Mouse (Mus musculus) CH12.LX (cell line): Measurements from ENCODE around the gene BC030499. TPM values are rescaled to one million over a fixed set of nuclear protein-coding genes. Genes with fewer than 3 reads are reported as not detected.

Experiments
- DNase-seq: peaks from one replicate; pipeline ENCODE4 v3.0.0-alpha.2; 2013; ENCODE audit errors: extremely low read depth
- H3K27ac ChIP-seq: 2 replicates; pipeline ENCODE4 v1.5.1; 2012; ENCODE audit warnings: low read depth, mild to moderate bottlenecking, control low read depth, moderate library complexity; ENCODE audit not compliant: insufficient read depth
- H3K27me3 ChIP-seq: replicated peaks from 2 replicates; pipeline ENCODE3; 2012; ENCODE audit warnings: inconsistent platforms
- H3K36me3 ChIP-seq, 2 experiments: replicated peaks in 1 of 2; 2 replicates each; pipeline versions ENCODE3 to v1.6.1; 2012; ENCODE audit warnings: inconsistent platforms in 1 of 2, low read length in 1 of 2, mild to moderate bottlenecking in 1 of 2, mixed read lengths in 1 of 2, moderate library complexity in 1 of 2; ENCODE audit not compliant: control insufficient read depth in 1 of 2, insufficient read depth in 1 of 2
- H3K4me1 ChIP-seq, 2 experiments: 2 replicates each; pipeline ENCODE4 v1.6.1; 2012; ENCODE audit warnings: inconsistent platforms in 1 of 2, moderate library complexity in 1 of 2; ENCODE audit not compliant: insufficient read depth in 2 of 2, control insufficient read depth in 1 of 2
- H3K4me2 ChIP-seq: 2 replicates; pipeline ENCODE4 v1.6.1; 2012; ENCODE audit warnings: low read depth, mild to moderate bottlenecking, control low read depth; ENCODE audit not compliant: poor library complexity, insufficient read depth, severe bottlenecking
- H3K4me3 ChIP-seq, 3 experiments: fragments of 150-350 bp in 1 of 3; sonication (generic) in 1 of 3; replicated peaks in 1 of 3; 2 replicates each; pipeline versions ENCODE3 to v1.5.1; 2011 to 2012; ENCODE audit warnings: low read depth in 2 of 3, low read length in 2 of 3, mild to moderate bottlenecking in 2 of 3, moderate library complexity in 2 of 3, control low read depth in 1 of 3, improper control_type of control experiment in 1 of 3, inconsistent platforms in 1 of 3, mixed read lengths in 1 of 3; ENCODE audit not compliant: poor library complexity in 1 of 3
- H3K79me2 ChIP-seq: replicated peaks from 2 replicates; pipeline ENCODE4 v1.6.1; 2012; ENCODE audit warnings: mild to moderate bottlenecking, moderate library complexity; ENCODE audit not compliant: control insufficient read depth, poor library complexity, insufficient read depth, severe bottlenecking; ENCODE audit errors: extremely low read depth
- H3K9ac ChIP-seq: 2 replicates; pipeline ENCODE4 v1.6.1; 2012; ENCODE audit warnings: low read depth, mild to moderate bottlenecking, control low read depth, moderate library complexity; ENCODE audit not compliant: insufficient read depth
- H3K9me3 ChIP-seq: replicated peaks from 2 replicates; pipeline ENCODE3; 2012; ENCODE audit warnings: low read length, inconsistent platforms, mixed read lengths
- CHD1 ChIP-seq: IDR thresholded peaks from 2 replicates; pipeline ENCODE4 v1.6.1; 2012; ENCODE audit warnings: low read depth, low read length, improper control_type of control experiment, inconsistent platforms
- CTCF ChIP-seq, 2 experiments: IDR thresholded peaks in 1 of 2; conservative IDR thresholded peaks in 1 of 2; 2 replicates each; pipeline ENCODE4 v1.5.1; 2011 to 2012; ENCODE audit warnings: low read depth in 2 of 2, low read length in 2 of 2, improper control_type of control experiment in 1 of 2, inconsistent platforms in 1 of 2, mild to moderate bottlenecking in 1 of 2, moderate library complexity in 1 of 2
- E2F4 ChIP-seq: IDR thresholded peaks from 2 replicates; pipeline ENCODE4 v1.6.1; 2011; ENCODE audit warnings: low read depth, low read length, improper control_type of control experiment; ENCODE audit not compliant: insufficient replicate concordance
- ELF1 ChIP-seq: IDR thresholded peaks from 2 replicates; pipeline ENCODE4 v1.6.1; 2014; ENCODE audit warnings: low read depth, mild to moderate bottlenecking, inconsistent platforms, low read length, improper control_type of control experiment
- ETS1 ChIP-seq: conservative IDR thresholded peaks from 2 replicates; pipeline ENCODE4 v1.6.1; 2012; ENCODE audit warnings: low read depth, mild to moderate bottlenecking, inconsistent platforms, low read length, improper control_type of control experiment, moderate library complexity
- GABPA ChIP-seq: IDR thresholded peaks from 2 replicates; pipeline ENCODE4 v1.6.1; 2012; ENCODE audit warnings: low read depth, low read length, improper control_type of control experiment, inconsistent platforms; ENCODE audit not compliant: insufficient replicate concordance
- HCFC1 ChIP-seq: IDR thresholded peaks from 2 replicates; pipeline ENCODE4 v1.6.1; 2012; ENCODE audit warnings: low read depth, mild to moderate bottlenecking, inconsistent platforms, low read length, improper control_type of control experiment
- IRF4 ChIP-seq: IDR thresholded peaks from 2 replicates; pipeline ENCODE4 v1.6.1; 2014; ENCODE audit warnings: low read depth, mild to moderate bottlenecking, inconsistent platforms, low read length, improper control_type of control experiment
- JUN ChIP-seq: IDR thresholded peaks from 2 replicates; pipeline ENCODE4 v1.6.1; 2011; ENCODE audit warnings: low read depth, mild to moderate bottlenecking, low read length, improper control_type of control experiment, moderate library complexity; ENCODE audit not compliant: insufficient read depth
- MAX ChIP-seq: IDR thresholded peaks from 2 replicates; pipeline ENCODE4 v1.6.1; 2011; ENCODE audit warnings: low read length, improper control_type of control experiment
- MAZ ChIP-seq: IDR thresholded peaks from 2 replicates; pipeline ENCODE4 v1.6.1; 2012; ENCODE audit warnings: low read depth, mild to moderate bottlenecking, inconsistent platforms, low read length, improper control_type of control experiment, moderate library complexity
- MXI1 ChIP-seq: IDR thresholded peaks from 2 replicates; pipeline ENCODE4 v1.6.1; 2011; ENCODE audit warnings: mild to moderate bottlenecking, low read depth, low read length, improper control_type of control experiment
- MYC ChIP-seq: IDR thresholded peaks from 2 replicates; pipeline ENCODE4 v1.6.1; 2011; ENCODE audit warnings: low read depth, mild to moderate bottlenecking, improper control_type of control experiment, low read length
- NELFE ChIP-seq: IDR thresholded peaks from 2 replicates; pipeline ENCODE4 v1.6.1; 2011; ENCODE audit warnings: low read depth, low read length, improper control_type of control experiment
- PAX5 ChIP-seq: IDR thresholded peaks from 2 replicates; pipeline ENCODE4 v1.6.1; 2012; ENCODE audit warnings: low read length, inconsistent platforms, mixed read lengths
- RAD21 ChIP-seq: IDR thresholded peaks from 2 replicates; pipeline ENCODE4 v1.6.1; 2011; ENCODE audit warnings: low read depth, mild to moderate bottlenecking, low read length, improper control_type of control experiment, moderate library complexity
- RCOR1 ChIP-seq: conservative IDR thresholded peaks from 2 replicates; pipeline ENCODE4 v1.6.1; 2012; ENCODE audit warnings: low read depth, mild to moderate bottlenecking, inconsistent platforms, low read length, improper control_type of control experiment
- SIN3A ChIP-seq: IDR thresholded peaks from 2 replicates; pipeline ENCODE4 v1.6.1; 2012; ENCODE audit warnings: low read length, improper control_type of control experiment, inconsistent platforms
- SMC3 ChIP-seq: IDR thresholded peaks from 2 replicates; pipeline ENCODE4 v1.6.1; 2011; ENCODE audit warnings: low read depth, low read length, improper control_type of control experiment
- TBP ChIP-seq: conservative IDR thresholded peaks from 2 replicates; pipeline ENCODE4 v1.6.1; 2011; ENCODE audit warnings: low read depth, low read length, improper control_type of control experiment
- TCF12 ChIP-seq: IDR thresholded peaks from 2 replicates; pipeline ENCODE4 v1.6.1; 2014; ENCODE audit warnings: low read depth, mild to moderate bottlenecking, inconsistent platforms, low read length, improper control_type of control experiment
- USF1 ChIP-seq: IDR thresholded peaks from 2 replicates; pipeline ENCODE4 v1.6.1; 2014; ENCODE audit warnings: low read depth, mild to moderate bottlenecking, inconsistent platforms, low read length, improper control_type of control experiment
- ZC3H11A ChIP-seq: IDR thresholded peaks from 2 replicates; pipeline ENCODE4 v1.6.1; 2012; ENCODE audit warnings: low read depth, mild to moderate bottlenecking, inconsistent platforms, low read length, improper control_type of control experiment
- ZKSCAN1 ChIP-seq: IDR thresholded peaks from 2 replicates; pipeline ENCODE4 v1.6.1; 2012; ENCODE audit warnings: low read depth, inconsistent platforms, low read length, improper control_type of control experiment, borderline replicate concordance
- ZMIZ1 ChIP-seq: IDR thresholded peaks from 2 replicates; pipeline ENCODE4 v1.6.1; 2012; ENCODE audit warnings: low read depth, mild to moderate bottlenecking, inconsistent platforms, low read length, improper control_type of control experiment
- ZNF384 ChIP-seq: IDR thresholded peaks from 2 replicates; pipeline ENCODE4 v1.6.1; 2012; ENCODE audit warnings: low read depth, low read length, improper control_type of control experiment, inconsistent platforms
- dilution Hi-C: fragments of 300-500 bp; cut with MboI; formaldehyde crosslinking; loops from 2 replicates; pipeline ENCODE4 v1.14.3; 2020; ENCODE audit warnings: low sequenced_read_pairs; ENCODE audit not compliant: extremely low pct_unique_long_range_greater_than_20kb, extremely low pct_ligation_motif_present
- in situ Hi-C: fragments of 300-500 bp; cut with MboI; formaldehyde crosslinking; loops from 3 replicates; pipeline ENCODE4 v1.14.3; 2019; ENCODE audit warnings: low sequenced_read_pairs, low pct_ligation_motif_present, low pct_unique_long_range_greater_than_20kb, mixed read lengths
- polyA plus RNA-seq: library from polyadenylated mRNA; unstranded; fragments of >175 nt; gene quantifications from 2 replicates; pipeline ENCODE4 v1.2.1, GENCODE M21; 2012; ENCODE audit warnings: low read depth; ENCODE audit not compliant: insufficient read length
- total RNA-seq, 2 experiments: library from RNA; depleted of rRNA; stranded (reverse); fragments of 300-350 nt in 1 of 2; fragments of >200 nt in 1 of 2; gene quantifications; 2 replicates each; pipeline ENCODE4 v1.2.3; 2012 to 2014

The BC030499 gene
- total and polyA plus RNA-seq, 3 experiments, result 0.81 to 1.3 (median 1.1) TPM

DNA sequence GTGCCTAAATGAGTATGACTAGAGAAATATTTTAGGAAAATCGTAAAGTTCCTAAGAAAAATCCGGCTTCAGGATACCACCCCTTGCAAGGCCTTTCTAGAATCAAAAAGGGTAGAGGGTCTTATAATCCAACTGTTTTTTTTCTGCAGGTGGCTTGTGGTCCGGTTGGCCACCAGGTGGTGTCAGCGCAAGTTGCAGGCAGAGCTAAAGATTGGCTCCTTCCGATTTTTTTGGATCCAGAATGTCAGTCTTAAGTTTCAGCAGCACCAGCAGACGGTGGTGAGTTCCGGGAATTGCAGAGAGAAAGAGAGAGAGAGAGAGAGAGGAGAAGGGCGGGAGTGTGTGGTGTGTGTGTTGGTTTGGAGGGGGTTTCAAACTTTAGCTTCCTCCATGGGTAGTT, 28.1 kb upstream of the BC030499 start:
- Histone ChIP-seq H3K27ac (no peak overlapping the region), H3K4me1 (peaks cover 0 to 17% of the 10 kb centered on the region in 2 experiments; a peak in 2 of 4 replicates), H3K36me3 (peaks cover 38 to 46% of the 10 kb centered on the region in 2 experiments), H3K79me2 (peaks cover 22% of the 10 kb centered on the region), H3K9me3 (no peaks in the 10 kb centered on the region), H3K9ac (peak overlapping the region; percentile 89), H3K27me3 (peaks cover 7% of the 10 kb centered on the region), H3K4me3 (peak overlapping the region; percentile 34 to 84 (median 74)), H3K4me2 (peak overlapping the region; percentile 85)
- DNase-seq, result peak; percentile 86
- dilution Hi-C loops (no loop called here), in situ Hi-C loops (no loop called here)
- peak; percentile 39; the same call in 1 of the 2 replicates for TF ChIP-seq TCF12
- TF ChIP-seq NELFE, result no peak
- TF ChIP-seq ELF1, result peak; percentile 54
- TF ChIP-seq SIN3A, result peak; percentile 90
- no peak for TF ChIP-seq E2F4
- 0 out of 2 replicates have a peak, but pooled peaks have one; percentile 17 for TF ChIP-seq MAX
- peak; percentile 29 for TF ChIP-seq RAD21
- no peak for TF ChIP-seq JUN
- TF ChIP-seq IRF4, result 0 out of 2 replicates have a peak, but pooled peaks have one; percentile 36
- TF ChIP-seq CTCF (conservative IDR thresholded peaks at IDR 0.05 in 1 of 2, IDR thresholded peaks at IDR 0.05 in 1 of 2; ENCODE audit: low read depth in 2 of 2, low read length in 2 of 2), result peak; percentile 55 to 84
- 0 out of 2 replicates have a peak, but pooled peaks have one; percentile 59 for TF ChIP-seq MXI1
- peak; percentile 94 for TF ChIP-seq ZNF384
- 0 out of 2 replicates have a peak, but pooled peaks have one; percentile 17 for TF ChIP-seq MAZ
- no peak for TF ChIP-seq PAX5
- 0 out of 2 replicates have a peak, but pooled peaks have one; percentile 9 for TF ChIP-seq ETS1
- peak; percentile 79; the same call in 1 of the 2 replicates for TF ChIP-seq MYC
- TF ChIP-seq ZKSCAN1, result no peak
- TF ChIP-seq SMC3, result peak; percentile 67

DNA sequence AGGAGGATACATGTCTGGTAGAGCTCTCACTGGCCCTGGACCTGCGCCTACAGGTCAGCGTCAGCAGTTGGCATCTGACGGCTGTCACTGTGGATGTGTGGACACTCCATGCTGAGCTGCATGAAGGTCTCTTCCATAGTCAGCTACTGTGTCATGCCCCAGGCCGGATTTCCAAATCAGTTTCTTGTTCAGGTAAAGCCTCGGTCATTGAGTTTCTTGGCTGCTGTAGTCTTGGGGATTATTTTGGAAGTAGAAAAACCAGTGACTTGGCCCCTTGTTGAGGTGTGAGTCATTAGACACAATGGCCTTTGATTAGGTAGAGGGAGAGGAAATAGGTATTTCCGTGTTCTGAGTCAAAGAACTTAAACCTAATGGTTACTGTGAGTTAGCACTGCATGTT, 25.1 kb upstream of the BC030499 start:
- Histone ChIP-seq H3K79me2 (peaks cover 22% of the 10 kb centered on the region), H3K27ac (no peak overlapping the region), H3K9me3 (no peaks in the 10 kb centered on the region), H3K27me3 (peaks cover under 1% of the 10 kb centered on the region), H3K9ac (no peak overlapping the region), H3K4me3 (no peak overlapping the region), H3K4me1 (peaks cover 0 to 17% of the 10 kb centered on the region in 2 experiments; a peak in 2 of 4 replicates), H3K36me3 (peaks cover 64 to 74% of the 10 kb centered on the region in 2 experiments), H3K4me2 (no peak overlapping the region)
- in situ Hi-C loops (no loop called here), dilution Hi-C loops (no loop called here)
- no peak for DNase-seq
- TF ChIP-seq RCOR1 (no peak), TBP (no peak), ZNF384 (no peak), CTCF (conservative IDR thresholded peaks at IDR 0.05 in 1 of 2, IDR thresholded peaks at IDR 0.05 in 1 of 2; ENCODE audit: low read depth in 2 of 2, low read length in 2 of 2) (no peak), ZC3H11A (no peak), CHD1 (no peak), PAX5 (no peak), ZMIZ1 (no peak), MAX (no peak), IRF4 (no peak), ELF1 (no peak), TCF12 (no peak), HCFC1 (no peak), GABPA (no peak), USF1 (no peak)
